Comparison of ENCODE assay signal across 20 mouse cellular contexts in genomic region chr5:123765506-123765905, GRCm38 (mm10). TPM values are rescaled to one million over a fixed set of nuclear protein-coding genes. Genes with fewer than 3 reads are reported as not detected.
A peak's percentile ranks its signal among the peaks of the same experiment; 100 is the strongest.
DNase-seq lines count a peak whose midpoint lies in the region; ATAC-seq lines count a peak whose summit lies in the region.
"Had no signal": no experiment of that assay in that cellular context is flagged by ENCODE, and none has a peak within 500 bp of the region (broad histone marks: within the 10 kb centered on the region; RNA-seq: fewer than 3 reads in every experiment).

No protein-coding gene starts in this region.

- DNase-seq in CD4-positive, CD25-positive, alpha-beta regulatory T cell, adult 2 months (ENCODE audit: low read depth, low spot score), result peak; percentile 26
- peak; percentile 10 for DNase-seq in thymus, postnatal 14 days
- no peak for DNase-seq in thymus, postnatal 36 days
- peak; percentile 35 for DNase-seq in induced T-regulatory cell, adult 2 months (ENCODE audit: low read depth)
- DNase-seq in urinary bladder, postnatal 36 days (ENCODE audit: low spot score in 2 of 2), result no peak
- DNase-seq in liver, result no peak
- DNase-seq: adrenal gland, adult 8-10 months; adrenal gland, postnatal 14 days; adrenal gland, postnatal 36 days; B cell, adult 2 months; cerebellum, adult 11-12 months; cerebellum, adult 2 months; cerebellum, adult 9-10 months; cerebellum, postnatal 10 days; cerebellum, postnatal 25 days; forebrain, postnatal 0 days had no signal

- no peak for ATAC-seq in CD4-positive, CD25-positive, alpha-beta regulatory T cell, adult 4 months
- ATAC-seq: activated CD4-positive, CD25-positive, alpha-beta regulatory T cell, adult 4 months; forebrain, embryonic 13.5 days; forebrain, embryonic 15.5 days; forebrain, postnatal 0 days had no signal

RNA-seq across cellular contexts. Expression of gene Kntc1, which starts 16.0 kb away (rescaled TPM):
- 1 to 10 TPM; 2.8 to 4.2 TPM for polyA plus RNA-seq in CD4-positive, CD25-positive, alpha-beta regulatory T cell, adult 4 months (2017; shearing (Covaris generic))

RNA-seq across cellular contexts. Expression of gene Rsrc2, which starts 16.3 kb away (rescaled TPM):
- polyA plus RNA-seq in CD4-positive, CD25-positive, alpha-beta regulatory T cell, adult 4 months (2017; shearing (Covaris generic)), result 100 to 1,000 TPM; 160 to 180 TPM

RNA-seq across cellular contexts. Expression of gene Zcchc8, which starts 44.6 kb away (rescaled TPM):
- polyA plus RNA-seq in CD4-positive, CD25-positive, alpha-beta regulatory T cell, adult 4 months (2017; shearing (Covaris generic)), result 10 to 100 TPM; 55.3 to 67.5 TPM

Comparison
In these comparisons a context has a peak if more than half of its experiments do, and no peak if none do; other contexts are left out.
1. DNase-seq: peak in CD4-positive, CD25-positive, alpha-beta regulatory T cell, adult 2 months (single experiment), thymus, postnatal 14 days (single experiment) and induced T-regulatory cell, adult 2 months (single experiment); none in thymus, postnatal 36 days (0 of 2), urinary bladder, postnatal 36 days (0 of 2) and liver (single experiment).